Mouse (Mus musculus) ES-Bruce4 (cell line): ENCODE results near the gene F11r. TPM values are rescaled to one million over a fixed set of nuclear protein-coding genes. Genes with fewer than 3 reads are reported as not detected.

Experiments used
- H3K27ac ChIP-seq: 2 replicates; pipeline ENCODE4 v1.5.1; 2012; ENCODE audit warnings: low read length, inconsistent platforms; ENCODE audit not compliant: insufficient read depth
- H3K27me3 ChIP-seq: 2 replicates; pipeline ENCODE4 v1.6.1; 2012; ENCODE audit warnings: mild to moderate bottlenecking, low read length, inconsistent platforms; ENCODE audit not compliant: control insufficient read depth, poor library complexity, insufficient read depth, severe bottlenecking
- H3K36me3 ChIP-seq: 2 replicates; pipeline ENCODE4 v1.6.1; 2012; ENCODE audit warnings: inconsistent platforms, mild to moderate bottlenecking, low read length, moderate library complexity; ENCODE audit not compliant: control insufficient read depth, poor library complexity, insufficient read depth, severe bottlenecking
- H3K4me1 ChIP-seq: one replicate; pipeline ENCODE4 v1.8.1; 2011; ENCODE audit warnings: low read length; ENCODE audit not compliant: control insufficient read depth, insufficient read depth
- H3K4me3 ChIP-seq: 2 replicates; pipeline ENCODE4 v1.5.1; 2011; ENCODE audit warnings: low read depth, mild to moderate bottlenecking, low read length
- H3K9ac ChIP-seq: 2 replicates; pipeline ENCODE4 v1.6.1; 2012; ENCODE audit warnings: low read depth, mild to moderate bottlenecking, inconsistent platforms; ENCODE audit not compliant: poor library complexity, severe bottlenecking
- H3K9me3 ChIP-seq: replicated peaks from 2 replicates; pipeline ENCODE4 v1.6.1; 2012; ENCODE audit warnings: mild to moderate bottlenecking, low read length, inconsistent platforms; ENCODE audit not compliant: control insufficient read depth, poor library complexity, insufficient read depth, severe bottlenecking
- CTCF ChIP-seq: IDR thresholded peaks from one replicate; pipeline ENCODE4 v1.8.1; 2011; ENCODE audit warnings: low read depth, low read length
- EP300 ChIP-seq: IDR thresholded peaks from 2 replicates; pipeline ENCODE4 v1.6.1; 2011; ENCODE audit warnings: low read depth, low read length; ENCODE audit not compliant: insufficient read depth
- POLR2A ChIP-seq: IDR thresholded peaks from one replicate; pipeline ENCODE4 v1.8.1; 2011; ENCODE audit warnings: low read length; ENCODE audit not compliant: insufficient read depth
- polyA plus RNA-seq: library from polyadenylated mRNA; stranded (reverse); fragments of >200 nt; gene quantifications from 2 replicates; pipeline ENCODE4 v1.2.4, GENCODE M21; 2011; ENCODE audit warnings: low read depth; ENCODE audit not compliant: missing spikeins, insufficient read depth, insufficient read length

Gene F11r
- polyA plus RNA-seq, 1 experiment: 123 TPM

- Histone ChIP-seq H3K27me3 (no peaks in the 10 kb centered on the region), H3K27ac (no peak overlapping the region), H3K4me3 (no peak overlapping the region), H3K9me3 (no peaks in the 10 kb centered on the region; the same call in none of the 2 replicates), H3K36me3 (peaks cover 29% of the 10 kb centered on the region), H3K4me1 (peaks cover 2% of the 10 kb centered on the region), H3K9ac (no peak overlapping the region)
- TF ChIP-seq CTCF (no peak), POLR2A (no peak), EP300 (no peak)
These were observed 23.5 kb downstream of the F11r start for GRCm38 (mm10) chr1:171460551-171461503.

GRCm38 (mm10) chr1:171463133-171463532, 25.8 kb downstream of the F11r start:
- H3K27ac ChIP-seq: no peak overlapping the region
- H3K27me3 ChIP-seq: no peaks in the 10 kb centered on the region

DNA sequence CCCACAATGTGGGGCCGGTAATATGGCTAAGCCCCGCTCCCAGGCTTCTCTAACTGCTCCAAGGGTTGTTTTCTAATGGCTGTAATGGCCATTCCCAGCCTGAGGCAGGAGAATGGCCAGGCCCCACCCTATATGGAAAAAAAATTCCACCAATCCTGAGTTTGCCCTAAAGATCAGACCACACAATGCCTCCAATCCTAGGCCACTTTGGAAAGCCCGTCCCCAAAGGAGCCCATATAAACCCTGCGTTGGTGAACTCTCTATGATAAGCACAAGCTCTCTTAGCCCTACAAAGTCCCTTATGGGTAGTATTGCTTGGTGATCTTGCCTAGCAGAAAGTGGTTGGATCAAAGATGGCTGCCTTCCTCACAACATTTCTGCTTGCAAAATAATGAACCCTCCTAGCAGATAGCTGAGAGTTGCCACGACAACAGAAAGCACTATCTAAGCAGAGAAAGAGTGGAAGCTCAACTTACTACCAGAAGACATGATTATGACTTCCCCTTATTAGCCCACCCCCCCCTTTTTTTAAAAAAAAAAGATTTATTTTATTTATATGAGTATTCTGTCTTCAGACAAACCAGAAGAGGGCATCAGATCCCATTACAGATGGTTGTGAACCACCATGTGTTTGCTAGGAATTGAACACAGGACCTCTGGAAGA, 28.5 kb downstream of the F11r start:
- Histone ChIP-seq H3K27me3 (no peaks in the 10 kb centered on the region), H3K27ac (0 out of 2 replicates have a peak overlapping the region, but pooled peaks have one; percentile 19), H3K9me3 (no peaks in the 10 kb centered on the region; the same call in none of the 2 replicates), H3K36me3 (peaks cover 29% of the 10 kb centered on the region), H3K9ac (no peak overlapping the region), H3K4me1 (no peaks in the 10 kb centered on the region), H3K4me3 (no peak overlapping the region)
- TF ChIP-seq CTCF (no peak), POLR2A (no peak), EP300 (no peak)

More at GRCm38 (mm10) chr1:171463133-171463532, 25.8 kb downstream of the F11r start:
- Histone ChIP-seq H3K4me1 (peaks cover 2% of the 10 kb centered on the region), H3K9ac (no peak overlapping the region), H3K36me3 (peaks cover 29% of the 10 kb centered on the region), H3K9me3 (no peaks in the 10 kb centered on the region; the same call in none of the 2 replicates), H3K4me3 (no peak overlapping the region)
- TF ChIP-seq CTCF: no peak
- no peak for TF ChIP-seq POLR2A
- TF ChIP-seq EP300: no peak

GRCm38 (mm10) chr1:171466565-171466964, 29.2 kb downstream of the F11r start:
- H3K27me3 ChIP-seq: no peaks in the 10 kb centered on the region
- no peak overlapping the region for H3K9ac ChIP-seq
- H3K9me3 ChIP-seq: no peaks in the 10 kb centered on the region; the same call in none of the 2 replicates
- no peak overlapping the region for H3K4me3 ChIP-seq
- TF ChIP-seq EP300: no peak
- no peak for TF ChIP-seq CTCF
- H3K36me3 ChIP-seq: peaks cover 25% of the 10 kb centered on the region
- H3K27ac ChIP-seq: no peak overlapping the region
- H3K4me1 ChIP-seq: peaks cover 5% of the 10 kb centered on the region

- peaks cover 5% of the 10 kb centered on the region for H3K4me1 ChIP-seq
- no peak overlapping the region for H3K27ac ChIP-seq
- no peaks in the 10 kb centered on the region for H3K9me3 ChIP-seq
- TF ChIP-seq CTCF (no peak), EP300 (no peak), POLR2A (no peak)
- no peak overlapping the region for H3K9ac ChIP-seq
- no peaks in the 10 kb centered on the region for H3K36me3 ChIP-seq
- no peaks in the 10 kb centered on the region for H3K27me3 ChIP-seq
- no peak overlapping the region for H3K4me3 ChIP-seq
These were observed 32.3 kb downstream of the F11r start for GRCm38 (mm10) chr1:171469678-171470077.
